Mouse (Mus musculus): ENCODE results near the gene Dydc1.

GRCm38 (mm10) chr14:41072229-41072943 is at the start of gene Dydc1:
- no peak for TF ChIP-seq CTCF (conservative IDR thresholded peaks at IDR 0.05; ENCODE audit: low read length)
- no peak for TF ChIP-seq POU5F1 (IDR thresholded peaks at IDR 0.05; ENCODE audit: borderline replicate concordance, low read length)
- TF ChIP-seq NANOG (IDR thresholded peaks at IDR 0.05; ENCODE audit: borderline replicate concordance, low read length): no peak
